Mouse (Mus musculus) forebrain, embryonic 14.5 days (tissue): ENCODE data around the gene Adm2. TPM values are rescaled to one million over a fixed set of nuclear protein-coding genes. Genes with fewer than 3 reads are reported as not detected.

ENCODE experiments used
- ATAC-seq: fragments of 200-750 bp; cut with Nextera tagmentation; 2 replicates; pipeline ENCODE4 v1.8.0; 2017; ENCODE audit warnings: mild to moderate bottlenecking, moderate library complexity
- DNase-seq: peaks from one replicate; pipeline ENCODE4 v3.0.0-alpha.2; 2015; ENCODE audit warnings: low spot score
- H3K27ac ChIP-seq: fragments of 300-500 bp; sonication (generic); 2 replicates; pipeline ENCODE4 v1.5.1; 2014; ENCODE audit warnings: low read depth, mild to moderate bottlenecking, control low read depth, low read length, moderate library complexity
- H3K27me3 ChIP-seq: fragments of 300-500 bp; sonication (generic); replicated peaks from 2 replicates; pipeline ENCODE4 v1.6.1; 2014; ENCODE audit warnings: low read length, control low read depth, mixed read lengths; ENCODE audit not compliant: control insufficient read depth, insufficient read depth
- H3K36me3 ChIP-seq: fragments of 300-500 bp; sonication (generic); 2 replicates; pipeline ENCODE4 v1.6.1; 2014; ENCODE audit warnings: low read length, control low read depth; ENCODE audit not compliant: control insufficient read depth, insufficient read depth
- H3K4me1 ChIP-seq: fragments of 300-500 bp; sonication (generic); 2 replicates; pipeline ENCODE4 v1.6.1; 2014; ENCODE audit warnings: antibody characterized with exemption, low read length, control low read depth; ENCODE audit not compliant: control insufficient read depth, insufficient read depth
- H3K4me2 ChIP-seq: fragments of 300-500 bp; sonication (generic); 2 replicates; pipeline ENCODE4 v1.6.1; 2014; ENCODE audit warnings: mild to moderate bottlenecking, control low read depth, low read length
- H3K4me3 ChIP-seq: fragments of 300-500 bp; sonication (generic); 2 replicates; pipeline ENCODE4 v1.5.1; 2014; ENCODE audit warnings: low read depth, low read length, control low read depth
- H3K9ac ChIP-seq: fragments of 300-500 bp; sonication (generic); 2 replicates; pipeline ENCODE4 v1.6.1; 2014; ENCODE audit warnings: mild to moderate bottlenecking, low read length, control low read depth, moderate library complexity
- H3K9me3 ChIP-seq: fragments of 300-500 bp; sonication (generic); replicated peaks from 2 replicates; pipeline ENCODE4 v1.6.1; 2016; ENCODE audit warnings: low read length, control low read depth, mixed read lengths; ENCODE audit not compliant: control insufficient read depth
- WGBS: fragments of 180-500 bp; shearing (Covaris S2); extraction: QIAGEN DNeasy Blood & Tissue Kit; methylation state at CpG from one replicate; pipeline ENCODE4 v1.1.7; 2014; 5-methylcytosine and 5-hydroxymethylcytosine counted together
- polyA plus RNA-seq: library from polyadenylated mRNA; unstranded; fragments of >200 nt; fragmentation: Nextera tagmentation; extraction: Ambion mirVana; gene quantifications from 2 replicates; pipeline ENCODE4 v1.2.1, GENCODE M21; 2014

The Adm2 gene
- polyA plus RNA-seq, 1 experiment from 2014 or later, result not detected

GRCm38 (mm10) chr15:89355241-89356187 lies 33.0 kb downstream of the Adm2 start, which contains the start of the genes Lmf2 and Ncaph2:
Lmf2 (minus strand) TSS chr15:89355659.
Ncaph2 (plus strand) TSS chr15:89355719.
- Histone ChIP-seq H3K27ac (peak within 1 kb of the TSS; percentile 46), H3K27me3 (no peaks in the 10 kb centered on the region), H3K9me3 (no peaks in the 10 kb centered on the region), H3K4me1 (peaks cover 14% of the 10 kb centered on the region), H3K9ac (peak within 1 kb of the TSS; percentile 83), H3K4me2 (peak within 1 kb of the TSS; percentile 78), H3K4me3 (peak within 1 kb of the TSS; percentile 83), H3K36me3 (peaks cover 41% of the 10 kb centered on the region)
- WGBS, result under 1% methylated on average over 63 of the region's 64 CpGs
- ATAC-seq (peak; percentile 93), DNase-seq (peak; percentile 98)

GRCm38 (mm10) chr15:89356372-89356771 lies 33.9 kb downstream of the Adm2 start:
- Histone ChIP-seq H3K27ac (peak overlapping the region; percentile 46), H3K4me2 (peak overlapping the region; percentile 78), H3K4me1 (peaks cover 14% of the 10 kb centered on the region), H3K9me3 (no peaks in the 10 kb centered on the region), H3K27me3 (no peaks in the 10 kb centered on the region), H3K4me3 (peak overlapping the region; percentile 83), H3K9ac (peak overlapping the region; percentile 83), H3K36me3 (peaks cover 41% of the 10 kb centered on the region)
- ATAC-seq (peak; percentile 60), DNase-seq (peak; percentile 93)
- 0% methylated on average over 15 of the region's 15 CpGs for WGBS

GRCm38 (mm10) chr15:89358784-89359183 lies 36.3 kb downstream of the Adm2 start:
- Histone ChIP-seq H3K4me1 (peaks cover 14% of the 10 kb centered on the region), H3K9me3 (no peaks in the 10 kb centered on the region), H3K27ac (no peak overlapping the region), H3K4me3 (no peak overlapping the region), H3K4me2 (no peak overlapping the region), H3K36me3 (peaks cover 41% of the 10 kb centered on the region), H3K9ac (no peak overlapping the region), H3K27me3 (no peaks in the 10 kb centered on the region)
- ATAC-seq, result no peak
- no peak for DNase-seq
- WGBS, result 88% methylated on average over 3 of the region's 3 CpGs

- Histone ChIP-seq H3K9me3 (no peaks in the 10 kb centered on the region), H3K4me2 (no peak overlapping the region), H3K36me3 (peaks cover 81% of the 10 kb centered on the region), H3K4me3 (no peak overlapping the region), H3K27ac (no peak overlapping the region), H3K27me3 (no peaks in the 10 kb centered on the region), H3K4me1 (no peaks in the 10 kb centered on the region), H3K9ac (no peak overlapping the region)
- no peak for DNase-seq
- no peak for ATAC-seq
- 92% methylated on average over 7 of the region's 7 CpGs for WGBS
Observed at GRCm38 (mm10) chr15:89363051-89363450, 40.5 kb downstream of the Adm2 start.

- H3K9ac ChIP-seq, result no peak overlapping the region
- no peak overlapping the region for H3K27ac ChIP-seq
- no peaks in the 10 kb centered on the region for H3K9me3 ChIP-seq
- peaks cover 99% of the 10 kb centered on the region for H3K36me3 ChIP-seq
- H3K4me1 ChIP-seq, result no peaks in the 10 kb centered on the region
- WGBS, result 89% methylated on average over 4 of the region's 4 CpGs
- no peaks in the 10 kb centered on the region for H3K27me3 ChIP-seq
- ATAC-seq (no peak), DNase-seq (no peak)
- H3K4me2 ChIP-seq, result no peak overlapping the region
- no peak overlapping the region for H3K4me3 ChIP-seq
Observed at GRCm38 (mm10) chr15:89365141-89365551, 42.6 kb downstream of the Adm2 start.

- Histone ChIP-seq H3K4me1 (peaks cover 2% of the 10 kb centered on the region; the same call in 1 of the 2 replicates), H3K27ac (no peak overlapping the region), H3K9me3 (no peaks in the 10 kb centered on the region), H3K36me3 (peaks cover 59% of the 10 kb centered on the region), H3K4me2 (no peak overlapping the region), H3K27me3 (peaks cover 11% of the 10 kb centered on the region), H3K9ac (no peak overlapping the region), H3K4me3 (no peak overlapping the region)
- no peak for ATAC-seq
- no peak for DNase-seq
- WGBS, result 85% methylated on average over 13 of the region's 13 CpGs
Observed at GRCm38 (mm10) chr15:89372068-89372467, 49.5 kb downstream of the Adm2 start.

- DNase-seq (no peak), ATAC-seq (no peak)
- no peak overlapping the region for H3K27ac ChIP-seq
- H3K27me3 ChIP-seq, result peaks cover 15% of the 10 kb centered on the region
- H3K4me3 ChIP-seq, result peak overlapping the region; percentile 71
- 89% methylated on average over 7 of the region's 7 CpGs for WGBS
- peaks cover 2% of the 10 kb centered on the region; the same call in 1 of the 2 replicates for H3K4me1 ChIP-seq
- H3K36me3 ChIP-seq, result peaks cover 54% of the 10 kb centered on the region
- no peaks in the 10 kb centered on the region for H3K9me3 ChIP-seq
- 0 out of 2 replicates have a peak overlapping the region, but pooled peaks have one; percentile 84 for H3K9ac ChIP-seq
- peak overlapping the region; percentile 87 for H3K4me2 ChIP-seq
Observed at GRCm38 (mm10) chr15:89372536-89372935, 50.0 kb downstream of the Adm2 start.

- H3K27me3 ChIP-seq, result peaks cover 22% of the 10 kb centered on the region
- H3K9ac ChIP-seq, result peak overlapping the region; percentile 84
- WGBS, result 3% methylated on average over 35 of the region's 35 CpGs
- H3K27ac ChIP-seq, result peak overlapping the region; percentile 93
- peaks cover 2% of the 10 kb centered on the region; the same call in 1 of the 2 replicates for H3K4me1 ChIP-seq
- peak overlapping the region; percentile 71 for H3K4me3 ChIP-seq
- H3K9me3 ChIP-seq, result no peaks in the 10 kb centered on the region
- ATAC-seq (peak; percentile 84), DNase-seq (peak; percentile 81)
- peaks cover 48% of the 10 kb centered on the region for H3K36me3 ChIP-seq
- peak overlapping the region; percentile 87 for H3K4me2 ChIP-seq
Observed at GRCm38 (mm10) chr15:89373027-89373761, 50.7 kb downstream of the Adm2 start.
